Mouse (Mus musculus) bone marrow, adult 2 months (tissue): ENCODE data around the gene Lsm3.

ENCODE experiments used
- CTCF ChIP-seq: fragments of 200-500 bp; IDR thresholded peaks from 2 replicates; pipeline ENCODE4 v1.5.1; 2011; ENCODE audit warnings: low read length, control low read depth; ENCODE audit not compliant: control insufficient read depth, insufficient read depth
- POLR2A ChIP-seq: fragments of 200-500 bp; IDR thresholded peaks from 2 replicates; pipeline ENCODE4 v1.6.1; 2011; ENCODE audit warnings: low read depth, mild to moderate bottlenecking, control low read depth, low read length, borderline replicate concordance; ENCODE audit not compliant: control insufficient read depth

DNA sequence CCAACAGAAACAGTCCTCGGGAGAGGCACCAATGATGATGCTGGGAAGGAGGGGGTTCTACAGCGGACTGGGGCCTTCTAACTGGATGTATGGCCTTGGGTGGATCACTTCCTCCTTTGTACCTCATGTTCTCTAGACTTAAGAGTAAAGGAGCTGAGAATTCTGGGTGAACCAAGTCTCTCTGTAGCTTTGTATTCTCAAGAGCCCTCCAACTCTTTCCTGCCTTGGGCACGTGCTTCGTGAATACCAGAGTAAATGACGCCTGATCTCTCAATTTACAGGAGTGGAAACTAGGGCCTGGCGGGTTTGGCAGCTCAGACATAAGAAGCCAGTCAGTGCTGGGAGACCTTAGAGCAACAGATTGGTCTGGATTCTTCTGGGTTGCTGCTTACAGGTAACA, 43.4 kb upstream of the Lsm3 start:
- TF ChIP-seq CTCF, result no peak
- no peak for TF ChIP-seq POLR2A
